Mouse (Mus musculus): ENCODE results near the gene Dab2ip.

Dab2ip gene

DNA sequence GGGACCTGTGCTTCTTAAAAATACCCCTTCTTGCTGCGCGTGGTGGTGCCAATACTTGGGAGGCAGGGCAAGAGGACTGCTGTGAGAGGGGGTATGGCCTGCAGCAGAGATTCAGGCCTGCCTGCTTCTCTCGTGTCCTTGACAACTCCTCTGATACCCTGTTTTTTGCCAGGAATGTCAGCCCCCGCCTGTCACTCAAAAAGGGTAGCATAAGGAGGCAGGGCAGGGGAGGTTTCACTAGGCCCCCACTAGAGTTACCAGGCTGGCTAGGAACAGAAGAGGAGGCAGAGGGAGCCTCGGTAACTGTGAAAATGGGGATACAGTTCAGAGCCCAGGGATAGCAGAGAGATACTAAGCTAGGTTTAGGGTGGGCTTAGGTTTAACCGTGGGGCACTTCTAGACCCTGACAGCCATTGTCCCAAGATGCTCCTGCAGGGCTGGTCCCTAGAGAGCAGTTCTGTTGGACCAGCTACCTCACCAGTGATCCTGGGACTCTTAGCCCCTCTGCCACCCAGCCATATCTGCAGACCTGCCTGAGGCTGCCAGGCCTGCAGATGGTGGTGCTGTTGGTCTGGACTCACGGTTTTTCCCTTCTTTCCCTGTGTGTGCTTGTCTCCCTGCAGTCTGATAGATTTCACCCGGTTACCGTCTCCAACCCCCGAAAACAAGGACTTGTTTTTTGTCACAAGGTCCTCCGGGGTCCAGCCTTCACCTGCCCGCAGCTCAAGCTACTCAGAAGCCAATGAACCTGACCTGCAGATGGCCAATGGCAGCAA is 161.4 kb downstream of the Dab2ip start:
- DNase-seq: no peak

DNA sequence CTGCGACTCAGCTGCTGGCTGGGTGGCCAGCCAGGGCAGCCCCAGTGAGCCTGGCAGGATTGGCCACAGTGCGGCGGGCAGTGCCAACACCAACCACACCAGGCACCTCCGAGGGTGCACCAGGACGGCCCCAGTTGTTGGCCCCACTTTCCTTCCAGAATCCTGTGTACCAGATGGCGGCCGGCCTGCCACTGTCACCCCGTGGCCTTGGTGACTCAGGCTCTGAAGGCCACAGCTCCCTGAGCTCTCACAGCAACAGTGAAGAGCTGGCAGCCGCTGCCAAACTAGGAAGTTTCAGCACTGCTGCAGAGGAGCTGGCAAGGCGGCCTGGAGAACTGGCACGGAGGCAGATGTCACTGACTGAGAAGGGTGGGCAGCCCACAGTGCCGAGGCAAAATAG is 162.0 kb downstream of the Dab2ip start:
- DNase-seq: no peak

DNA sequence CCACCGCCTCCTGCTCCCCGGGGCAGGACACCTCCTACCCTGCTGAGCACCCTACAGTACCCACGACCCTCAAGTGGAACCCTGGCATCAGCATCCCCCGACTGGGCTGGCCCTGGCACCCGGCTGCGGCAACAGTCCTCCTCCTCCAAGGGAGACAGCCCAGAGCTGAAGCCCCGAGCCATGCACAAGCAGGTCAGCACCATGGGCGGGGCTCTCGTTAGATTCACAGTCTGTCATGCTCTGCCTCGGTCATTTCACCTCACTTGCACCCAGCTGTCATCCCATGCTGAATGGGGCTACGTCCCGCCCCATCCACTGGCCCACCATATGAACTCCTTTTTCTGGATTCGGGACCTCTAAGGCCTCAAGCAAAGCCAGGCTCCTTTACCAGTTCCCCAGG is 162.5 kb downstream of the Dab2ip start:
- DNase-seq: no peak

DNA sequence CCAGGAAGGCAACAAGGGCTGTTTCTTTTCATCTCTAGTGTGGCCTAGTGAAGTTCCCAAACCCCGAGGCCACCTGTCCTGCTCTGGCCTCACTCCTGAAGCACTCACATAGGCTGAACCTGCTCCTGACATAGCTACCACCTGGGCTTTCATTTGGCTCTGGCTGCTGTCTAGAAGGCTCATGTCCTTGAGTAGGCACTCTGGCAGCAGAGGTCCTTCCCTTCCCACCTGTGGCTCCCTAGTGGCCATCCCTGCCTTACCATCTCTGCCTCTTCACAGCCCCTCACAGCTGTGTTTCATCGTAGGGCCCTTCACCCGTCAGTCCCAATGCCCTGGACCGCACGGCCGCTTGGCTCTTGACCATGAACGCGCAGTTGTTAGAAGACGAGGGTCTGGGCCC is 162.9 kb downstream of the Dab2ip start:
- DNase-seq: no peak

DNA sequence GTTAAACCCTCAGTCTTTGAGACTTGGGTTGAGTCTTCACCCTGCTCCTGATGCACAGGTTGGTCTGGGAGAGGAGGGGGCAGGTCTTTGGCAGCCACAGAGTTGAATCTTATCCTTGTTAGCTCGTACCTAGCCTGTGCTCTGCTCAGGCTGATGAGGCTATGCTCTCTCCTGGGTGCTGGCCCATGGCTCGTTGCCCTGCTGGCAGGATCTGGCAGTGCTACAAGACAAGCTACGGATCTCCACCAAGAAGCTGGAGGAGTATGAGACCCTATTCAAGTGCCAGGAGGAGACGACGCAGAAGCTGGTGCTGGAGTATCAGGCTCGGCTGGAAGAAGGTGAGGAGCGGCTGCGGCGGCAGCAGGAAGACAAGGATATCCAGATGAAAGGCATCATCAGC is 164.8 kb downstream of the Dab2ip start:
- no peak for DNase-seq

DNA sequence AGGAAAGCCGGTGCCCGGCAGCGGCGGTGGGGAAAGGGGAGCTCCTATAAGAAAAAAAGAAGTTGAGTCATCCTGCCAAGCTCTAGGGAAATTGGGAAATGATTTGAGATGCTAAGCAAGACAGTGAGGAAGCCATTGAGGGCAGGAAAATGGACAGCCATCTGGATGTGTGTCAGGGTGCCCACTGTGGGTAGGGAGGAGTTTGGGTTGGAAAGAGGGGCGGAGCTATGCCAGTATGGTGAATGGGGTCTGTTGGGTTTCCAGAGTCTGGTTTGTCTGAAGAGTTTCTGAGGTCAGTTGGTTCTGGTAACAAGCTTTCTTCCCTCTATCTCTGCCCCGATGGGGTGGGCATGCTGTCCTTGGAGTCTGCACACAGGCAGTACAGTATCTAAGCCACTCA is 165.2 kb downstream of the Dab2ip start:
- no peak for DNase-seq

DNA sequence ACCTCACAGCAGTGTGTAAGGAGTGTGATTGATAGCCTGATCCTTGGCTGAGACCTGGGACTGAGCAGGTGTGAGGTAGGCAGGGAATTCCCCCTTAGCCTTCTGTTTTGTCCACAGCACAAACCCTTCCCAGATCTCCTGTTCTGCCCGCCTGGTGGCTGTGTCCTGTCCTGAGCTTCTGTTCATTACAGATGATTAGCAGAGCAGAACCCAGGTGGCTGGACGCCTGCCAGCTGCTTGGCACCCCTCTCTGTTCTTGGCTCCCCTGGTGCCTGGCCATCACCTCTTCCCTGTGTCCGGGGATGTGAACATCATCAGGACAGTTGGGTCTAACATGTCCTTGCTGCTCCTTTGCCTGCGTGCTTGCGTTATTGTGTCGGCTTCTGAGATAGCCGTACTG is 165.6 kb downstream of the Dab2ip start:
- DNase-seq: peak in 1 of 2 experiments; percentile 50

DNA sequence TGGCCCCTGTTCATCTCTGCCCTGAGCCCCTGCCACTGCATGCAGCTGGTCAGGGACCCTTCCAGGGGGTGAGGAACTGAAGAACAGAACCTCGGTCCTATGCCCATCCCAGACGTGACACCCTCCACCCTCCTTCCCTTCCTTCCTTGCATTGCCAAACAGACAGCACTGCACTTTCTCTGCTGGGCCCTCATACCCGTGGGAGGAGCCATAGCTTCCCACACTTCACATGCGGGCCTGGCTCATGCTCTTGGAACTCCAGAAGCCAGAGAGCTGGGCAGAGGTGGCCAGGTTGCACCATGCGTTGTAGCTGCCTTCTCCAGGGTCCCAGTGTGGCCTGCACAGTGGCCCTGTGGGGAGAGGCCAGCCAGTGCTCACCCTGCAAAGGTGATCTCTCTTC is 170.6 kb downstream of the Dab2ip start:
- no peak for DNase-seq

DNA sequence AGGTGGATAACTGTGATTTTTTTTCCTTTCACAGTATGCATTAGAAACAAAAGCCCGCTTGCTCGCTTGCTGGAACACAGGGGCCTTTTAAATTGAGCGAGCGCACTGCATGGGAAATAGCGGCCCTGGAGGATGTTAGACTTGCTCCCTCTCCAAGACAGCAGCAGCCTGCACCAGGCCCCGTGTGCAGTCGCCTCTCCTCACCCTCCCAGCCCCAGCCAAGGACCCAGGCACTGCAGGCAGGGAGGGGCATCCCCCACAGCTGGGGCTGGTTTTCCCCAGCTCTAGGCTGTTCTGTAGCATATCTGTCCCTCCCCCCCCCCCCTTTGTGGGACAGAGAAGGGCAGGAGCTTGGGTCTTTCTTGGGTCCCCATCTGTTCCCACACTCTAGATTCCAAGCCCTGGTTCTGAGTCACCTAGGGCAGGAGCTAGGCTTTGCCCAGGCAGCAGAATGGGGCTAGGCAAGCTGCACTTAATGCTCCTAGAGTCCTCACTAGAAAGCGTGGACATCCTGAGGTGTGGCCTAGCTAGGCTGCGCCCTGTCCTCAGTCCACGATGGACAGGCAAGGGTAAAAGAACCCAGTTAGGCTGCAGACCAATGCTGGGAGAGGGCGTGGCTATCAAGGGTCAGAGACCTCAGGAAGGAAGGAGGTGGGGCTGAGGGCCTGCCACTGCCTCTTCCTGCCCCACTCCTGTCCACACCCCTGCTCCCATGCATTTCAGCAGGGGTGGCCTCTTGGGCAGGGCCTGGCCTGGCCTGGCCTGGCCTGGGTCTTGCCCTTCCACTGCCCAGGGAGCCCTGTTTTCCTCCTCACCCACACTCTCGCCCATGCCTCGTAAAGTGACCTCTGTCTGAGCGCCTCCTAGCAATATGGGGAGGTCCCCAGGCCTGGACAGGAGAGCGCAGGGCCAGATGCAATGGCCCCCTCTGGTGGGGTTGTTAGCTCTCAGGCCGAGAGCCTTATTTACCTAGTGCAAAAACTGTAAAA is 171.3 kb downstream of the Dab2ip start:
- peak; percentile 68 to 75 for DNase-seq

DNA sequence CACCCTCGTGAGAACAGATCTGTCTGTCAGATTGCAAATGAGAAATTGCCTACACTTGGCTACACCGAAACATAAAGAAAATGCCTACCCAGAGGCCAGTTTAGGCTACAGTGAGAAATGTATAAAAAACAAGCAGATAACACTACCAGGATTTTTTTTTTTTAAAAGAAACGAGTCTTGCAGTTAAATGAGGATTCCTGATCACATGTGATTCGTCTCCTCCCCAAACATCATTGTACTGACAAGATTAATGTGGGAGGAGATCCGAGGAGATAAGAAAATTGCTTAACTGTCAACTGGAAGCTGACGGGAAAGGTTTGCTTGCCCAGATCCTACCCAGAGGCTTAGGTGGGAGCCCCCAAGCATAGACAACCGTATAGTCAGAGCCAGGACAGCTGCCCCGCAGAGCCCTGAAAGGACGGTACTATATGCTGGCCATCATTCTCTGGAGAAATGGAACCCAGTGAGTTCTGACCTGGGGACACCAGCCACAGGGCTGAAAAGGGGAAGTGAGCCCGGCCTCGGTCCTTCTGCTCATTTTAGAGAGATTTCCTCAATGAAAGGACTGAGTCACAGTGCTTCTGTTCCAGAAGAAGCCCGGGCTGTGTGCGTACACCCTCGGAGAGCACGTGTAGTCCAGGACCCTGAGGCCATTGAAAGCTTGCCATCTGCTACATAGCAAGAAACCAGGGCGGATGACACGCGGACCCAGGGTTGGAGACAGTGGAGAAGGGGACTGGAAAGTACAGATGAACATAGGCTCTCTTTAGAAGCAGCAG is 173.8 kb downstream of the Dab2ip start:
- no peak for DNase-seq

DNA sequence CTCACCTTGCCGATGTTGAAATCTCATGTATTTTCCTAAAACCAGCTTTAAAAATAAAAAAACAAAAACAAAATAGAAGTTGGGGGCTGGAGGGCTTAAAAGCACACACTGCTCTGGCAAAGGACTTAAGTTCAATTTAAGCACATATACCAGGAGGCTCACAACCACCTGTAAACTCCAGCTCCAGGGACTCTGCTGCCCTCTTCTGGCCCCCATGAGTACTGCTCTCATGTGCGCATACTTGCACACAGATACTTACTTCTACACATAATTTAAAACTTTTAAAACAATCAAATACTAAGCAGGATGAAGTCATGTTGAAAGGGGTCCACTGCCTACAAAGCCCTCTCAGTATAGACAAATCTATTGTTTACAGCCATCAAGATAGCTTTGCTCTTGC is 176.9 kb downstream of the Dab2ip start:
- no peak for DNase-seq

DNA sequence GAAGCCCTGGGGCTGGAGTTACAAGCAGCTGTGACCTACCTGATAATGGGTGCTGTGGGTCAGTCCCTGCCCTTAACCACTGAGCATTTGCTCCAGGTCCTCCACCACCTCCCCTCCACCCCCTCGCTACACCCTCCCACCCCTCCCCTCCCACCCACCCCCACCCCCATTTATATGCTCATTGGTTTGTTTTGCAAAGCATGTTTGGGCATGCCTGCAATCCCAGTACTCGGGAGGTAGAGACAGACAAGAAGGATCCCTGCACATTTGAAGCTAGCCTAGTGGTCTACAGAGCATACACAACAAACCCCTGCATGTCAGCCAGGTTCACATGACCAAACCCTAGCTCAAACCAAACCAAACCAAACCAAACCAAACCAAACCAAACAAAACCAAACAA is 178.0 kb downstream of the Dab2ip start:
- no peak for DNase-seq

DNA sequence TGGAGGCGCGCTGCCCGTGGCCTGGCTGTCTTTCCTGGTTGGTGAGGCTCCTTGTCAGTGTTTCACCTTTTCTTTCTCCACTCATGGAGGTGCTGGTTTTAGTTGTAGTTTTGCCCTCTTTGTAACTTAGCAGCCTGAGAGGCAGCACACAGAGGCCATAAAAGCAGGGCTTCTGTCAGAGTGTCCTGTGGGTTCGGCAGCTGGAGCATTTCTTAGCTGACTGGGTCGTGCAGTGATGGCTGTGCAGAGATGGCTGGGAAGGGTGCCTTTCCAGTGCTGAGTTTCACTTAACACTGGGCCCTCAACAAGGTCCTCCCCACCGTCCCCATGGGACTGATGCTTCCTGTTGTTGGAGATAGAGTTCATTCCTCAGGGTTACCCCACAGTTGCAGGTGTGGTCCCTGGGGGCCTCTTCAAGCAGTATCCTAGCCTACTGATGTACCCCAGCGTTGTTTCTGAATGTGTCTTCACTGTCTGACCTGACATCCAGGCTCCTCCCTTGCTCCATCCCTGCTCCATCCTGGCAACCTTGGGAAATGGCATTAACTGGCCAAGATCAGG is 179.5 kb downstream of the Dab2ip start:
- DNase-seq: no peak

DNA sequence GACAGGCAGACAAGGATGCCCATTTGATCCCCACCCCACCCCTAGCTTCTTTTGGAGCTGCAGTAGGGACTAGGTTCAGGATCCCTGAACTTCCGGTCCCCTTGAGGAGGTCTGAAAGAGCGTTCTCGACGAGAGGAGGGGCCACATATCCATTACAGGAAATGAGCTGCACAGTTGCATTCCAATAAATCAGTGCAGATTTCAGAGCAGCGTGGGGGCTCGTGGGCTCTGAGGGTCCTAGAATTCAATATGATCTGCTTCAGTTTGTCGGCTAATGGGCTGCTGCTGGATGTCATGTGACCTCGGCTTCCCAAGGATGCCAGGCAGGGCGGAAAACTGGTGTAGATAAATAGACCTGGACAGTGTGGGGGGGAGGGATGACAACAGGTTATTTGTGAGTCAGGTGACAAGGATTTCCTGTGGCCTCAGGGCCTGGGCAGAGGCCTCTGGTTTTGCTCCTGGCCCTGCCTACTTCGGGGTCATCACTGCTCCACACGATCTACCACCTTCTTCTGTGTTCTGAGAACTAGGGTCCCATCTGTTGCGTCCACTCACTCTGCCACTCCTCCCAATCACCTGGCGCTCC is 181.7 kb downstream of the Dab2ip start:
- DNase-seq: no peak

DNA sequence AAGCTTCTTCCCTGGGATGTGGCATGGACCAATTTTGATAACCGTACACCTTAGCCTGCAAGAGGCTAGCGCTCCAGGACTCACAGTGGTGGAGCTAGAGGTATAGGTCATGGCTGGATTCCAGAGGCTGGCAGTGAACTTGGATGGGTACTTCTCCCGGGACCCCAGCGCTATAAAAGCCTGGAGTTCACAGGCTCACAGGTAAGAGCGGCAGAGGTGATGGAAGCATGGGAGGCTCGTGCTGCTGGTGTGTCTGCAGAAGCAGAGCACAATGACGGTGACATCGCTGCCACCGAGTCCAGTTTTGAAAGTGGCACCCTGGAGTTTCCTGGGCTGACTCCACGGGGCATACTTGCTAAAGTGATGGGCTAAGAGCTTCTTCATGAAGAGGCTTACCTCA is 187.8 kb downstream of the Dab2ip start:
- DNase-seq: no peak

DNA sequence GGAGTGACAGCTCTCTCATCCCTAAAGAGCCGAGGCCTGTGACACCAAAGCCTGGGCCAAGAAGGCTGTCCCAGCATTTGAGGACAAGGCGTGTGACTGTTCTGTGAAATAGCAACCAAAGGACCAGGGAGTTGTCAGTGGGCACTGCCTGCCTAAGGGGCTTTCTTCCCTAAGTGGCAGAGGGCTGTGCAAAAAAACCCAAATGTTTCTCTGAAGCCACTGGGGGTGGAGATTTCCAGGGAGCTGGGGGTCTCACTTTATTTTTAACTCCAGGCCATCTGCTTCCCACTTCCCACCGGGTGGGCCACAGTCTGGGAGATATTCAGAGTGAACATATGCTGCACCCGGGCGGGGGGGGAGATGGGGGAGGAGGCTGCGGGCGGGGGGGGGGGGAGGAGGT is 188.6 kb downstream of the Dab2ip start:
- no peak for DNase-seq

DNA sequence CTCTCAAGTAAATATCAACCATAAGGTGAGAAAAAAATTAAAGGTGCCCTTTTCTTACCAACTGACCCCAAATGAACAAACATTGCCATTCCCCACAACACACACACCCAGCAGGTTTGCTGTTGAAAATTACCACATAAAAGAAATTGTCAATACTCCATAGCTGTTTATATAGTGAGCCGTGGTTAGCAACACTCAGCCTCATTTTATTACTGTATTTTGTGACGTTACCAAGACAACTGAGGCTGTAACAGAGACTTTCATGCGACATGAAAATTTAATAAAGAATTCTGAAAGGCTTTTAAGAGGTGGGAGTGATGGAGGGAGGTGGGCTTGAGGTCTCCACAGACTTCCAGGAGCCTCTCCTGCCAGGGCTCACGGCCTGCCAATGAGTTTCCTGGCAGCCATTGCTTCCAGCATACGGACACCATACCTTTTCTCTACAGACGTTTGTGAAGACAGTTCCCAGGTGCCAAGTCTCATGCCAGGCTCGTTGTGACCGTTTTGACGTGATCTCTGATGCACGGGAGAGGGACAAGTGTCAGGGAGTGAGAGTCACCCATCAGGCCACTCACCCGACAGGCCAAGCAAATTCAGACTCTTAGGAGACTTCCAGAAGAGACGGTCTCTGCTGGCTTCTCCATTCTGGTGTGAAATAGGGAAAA is 189.4 kb downstream of the Dab2ip start:
- no peak for DNase-seq

DNA sequence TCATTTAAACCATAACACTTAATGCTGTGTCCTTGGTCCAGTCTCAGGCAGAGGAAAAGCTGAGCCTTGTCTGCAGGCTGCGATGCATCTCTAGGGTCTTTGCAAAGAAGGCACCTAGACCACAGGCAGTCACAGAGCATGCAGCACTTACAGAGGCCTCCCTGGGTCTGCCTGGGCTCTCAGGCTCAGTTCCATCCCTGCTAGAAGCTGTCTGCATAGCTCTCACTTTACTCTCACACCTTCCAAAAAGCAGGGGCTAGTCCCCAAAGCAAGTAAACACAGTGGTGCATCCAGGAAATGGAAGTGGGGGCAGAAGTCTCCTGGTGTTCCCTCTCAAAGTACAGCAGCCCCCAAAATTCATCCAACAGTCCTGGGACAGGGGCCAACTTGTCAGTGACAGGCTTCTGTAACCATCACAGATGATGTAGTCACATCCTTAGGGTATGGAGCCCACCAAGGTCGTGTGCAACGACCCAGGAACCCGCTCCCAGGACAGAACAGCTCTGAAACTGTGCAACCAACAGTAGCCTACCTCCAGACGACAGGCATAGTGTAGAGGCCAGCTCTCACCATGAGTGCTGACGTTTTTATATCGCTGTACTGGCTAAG is 192.6 kb downstream of the Dab2ip start:
- DNase-seq: no peak

DNA sequence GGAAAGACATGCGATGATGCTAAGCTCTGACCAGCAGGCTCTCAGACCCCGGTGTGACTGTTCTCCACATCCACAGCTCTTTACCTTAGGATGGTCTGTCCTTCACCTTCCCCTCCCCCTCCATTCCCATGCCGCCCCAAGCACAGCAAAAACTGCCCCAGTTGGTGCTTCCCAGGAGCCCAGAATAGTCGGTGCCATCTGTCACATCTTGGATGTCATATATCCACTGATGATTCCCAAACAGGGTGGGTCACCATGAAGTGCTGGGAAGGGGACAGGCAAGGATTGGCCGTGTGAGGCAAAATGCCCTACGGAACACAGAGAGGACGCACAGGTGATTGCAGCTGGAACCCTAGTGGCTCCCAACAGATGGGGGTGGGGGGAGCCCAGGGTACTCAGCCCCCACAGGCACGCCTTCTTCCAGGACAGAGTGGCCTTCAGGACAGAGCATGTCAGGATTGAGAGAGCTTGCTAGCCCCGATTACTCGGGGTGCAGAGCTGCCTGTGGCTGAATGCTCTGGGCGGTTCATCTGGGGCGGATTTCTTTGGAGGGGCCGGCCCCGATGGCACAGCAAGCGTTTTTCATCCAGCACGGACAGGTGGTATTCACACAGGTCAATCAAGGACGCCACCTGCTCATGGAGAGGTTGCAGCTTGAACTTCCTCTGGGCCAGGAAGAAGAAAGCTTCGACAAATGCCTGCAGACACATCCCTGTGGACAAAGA is 193.9 kb downstream of the Dab2ip start:
- DNase-seq: no peak

DNA sequence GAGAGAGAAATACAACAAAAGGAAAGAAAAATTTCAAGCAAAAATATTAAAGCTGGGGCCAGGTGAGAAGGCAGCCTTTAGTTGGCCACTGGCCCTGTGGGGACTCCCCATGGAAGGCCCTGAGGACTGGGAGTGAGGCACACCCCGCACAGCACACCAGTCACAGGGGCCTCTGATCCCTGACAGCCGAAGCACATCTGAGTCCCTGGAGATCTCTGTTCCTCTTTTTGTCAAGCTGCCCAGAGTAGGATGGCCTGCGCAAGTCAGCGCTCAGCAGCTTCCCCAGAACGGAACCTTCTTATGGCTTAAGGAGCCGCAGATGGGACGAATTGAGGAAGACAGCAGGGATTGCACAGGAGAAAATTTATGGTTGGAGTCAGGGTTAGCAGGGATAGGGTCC is 198.4 kb downstream of the Dab2ip start:
- DNase-seq: no peak

DNA sequence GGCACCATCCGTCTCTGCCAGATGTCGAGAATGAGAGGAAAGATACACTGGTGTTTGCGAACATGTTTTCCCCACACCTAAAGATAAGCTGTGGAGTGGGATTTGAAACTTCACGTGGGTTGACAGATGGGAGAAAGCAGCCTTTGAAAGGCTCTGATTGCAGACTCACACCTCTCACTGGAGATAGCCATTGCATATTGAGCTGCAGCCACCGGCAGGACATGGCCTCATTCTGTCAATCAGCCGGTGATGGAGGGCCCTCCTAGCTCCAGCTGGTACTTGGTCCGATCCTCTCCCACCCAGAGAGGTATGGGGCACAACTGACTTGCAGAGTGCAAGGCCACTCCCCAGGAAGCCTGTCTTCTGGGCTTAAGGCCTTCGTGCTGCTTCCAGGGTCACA is 202.3 kb downstream of the Dab2ip start:
- DNase-seq: no peak

Data from kidney, adult 8-10 months (tissue).